Mouse (Mus musculus): Measurements from ENCODE around the gene Cideb.

DNA sequence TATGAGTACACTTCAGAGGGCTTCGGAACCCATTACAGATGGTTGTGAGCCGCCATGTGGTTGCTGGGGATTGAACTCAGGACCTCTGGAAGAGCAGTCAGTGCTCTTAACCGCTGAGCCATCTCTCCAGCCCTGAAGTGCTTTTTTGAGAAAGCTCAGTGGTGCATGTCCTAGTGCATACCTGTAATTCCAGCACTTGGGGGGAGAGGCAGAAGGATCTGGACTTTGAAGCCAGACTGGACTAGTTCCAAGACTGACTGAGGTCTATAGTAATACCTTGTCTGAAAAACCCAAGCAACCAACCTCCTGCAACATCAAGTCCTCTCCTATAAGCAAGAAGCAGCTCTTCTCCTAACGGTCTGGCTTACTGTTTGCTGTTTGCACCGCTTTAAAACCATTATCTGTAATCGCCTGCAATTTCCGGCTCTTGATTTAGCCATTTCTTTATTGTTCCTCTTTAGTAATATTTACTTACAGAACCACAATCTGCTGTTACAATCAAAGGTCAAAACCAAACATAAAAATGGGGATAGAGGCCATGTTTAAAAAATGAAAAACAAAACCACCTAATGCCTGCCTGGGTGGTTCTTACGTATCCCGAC lies 21.1 kb downstream of the Cideb start:
- TF ChIP-seq CTCF (conservative IDR thresholded peaks at IDR 0.05; ENCODE audit: low read length) (no peak), NANOG (IDR thresholded peaks at IDR 0.05; ENCODE audit: borderline replicate concordance, low read length) (no peak), POU5F1 (IDR thresholded peaks at IDR 0.05; ENCODE audit: borderline replicate concordance, low read length) (no peak)
